Mouse (Mus musculus): ENCODE data around the gene Cfap44. TPM values are rescaled to one million over a fixed set of nuclear protein-coding genes. Genes with fewer than 3 reads are reported as not detected.

The Cfap44 gene
- polyA plus RNA-seq, 2 experiments = 0.47 to 0.66 TPM

DNA sequence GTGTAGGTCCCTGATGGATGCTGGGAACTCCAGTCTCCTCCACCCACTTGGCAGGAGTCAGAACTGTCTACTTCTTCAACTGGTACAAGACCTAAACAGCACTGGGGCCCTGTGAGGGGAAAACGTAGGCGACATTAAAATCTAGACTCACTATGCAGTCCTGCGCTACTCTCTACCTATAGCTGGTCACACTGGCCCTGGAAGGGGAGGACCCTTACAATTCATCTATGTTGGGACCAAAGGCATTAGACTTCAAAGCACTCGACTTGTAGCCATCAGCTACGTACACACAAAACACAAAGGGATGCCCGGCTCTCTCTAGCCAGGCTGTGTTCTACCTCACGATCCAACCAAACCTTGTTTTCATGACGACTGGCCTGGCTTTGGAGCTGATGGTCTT lies 91.1 kb downstream of the Cfap44 start:
- WGBS = 82% methylated on average over 8 of the region's 8 CpGs
- no peak overlapping the region for H3K9ac ChIP-seq (ENCODE audit: low read depth, low read length, severe bottlenecking)

DNA sequence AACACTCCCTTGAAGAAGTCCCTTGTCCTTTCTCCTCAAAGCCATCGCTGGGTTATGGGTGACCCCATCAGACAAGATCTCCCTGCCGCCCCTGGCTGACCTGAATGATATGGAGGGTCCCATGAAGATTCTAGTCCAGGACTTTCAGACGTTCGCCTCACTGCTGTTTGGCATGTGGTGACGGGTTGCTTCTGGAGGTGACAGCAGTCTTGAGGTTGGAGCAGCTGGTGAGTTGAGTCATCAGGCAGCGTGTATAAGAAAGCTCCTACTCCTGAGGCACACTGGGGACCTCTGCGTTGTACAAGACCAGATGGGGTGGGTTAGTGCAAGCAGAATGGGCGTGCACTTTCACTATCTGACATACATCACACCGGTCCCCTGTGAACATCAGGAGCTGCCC lies 92.0 kb downstream of the Cfap44 start:
- peaks cover 89% of the 10 kb centered on the region for H3K36me3 ChIP-seq (ENCODE audit: control insufficient read depth, insufficient read depth, low read length)
- H3K4me3 ChIP-seq (replicated peaks; ENCODE audit: low read length) = no peak overlapping the region
- no peaks in the 10 kb centered on the region for H3K9me3 ChIP-seq (ENCODE audit: control insufficient read depth, low read length)
- H3K4me2 ChIP-seq (replicated peaks; ENCODE audit: low read depth, low read length, severe bottlenecking) = no peak overlapping the region
- no peaks in the 10 kb centered on the region for H3K27me3 ChIP-seq (ENCODE audit: control insufficient read depth, insufficient read depth, low read length)
- H3K27ac ChIP-seq (replicated peaks; ENCODE audit: low read depth, low read length) = no peak overlapping the region
- ATAC-seq (ENCODE audit: low FRiP score, low read depth) = no peak
- no peak for TF ChIP-seq POLR2A (IDR thresholded peaks at IDR 0.05; ENCODE audit: borderline replicate concordance, extremely low read depth, insufficient read depth, insufficient read length)
- DNase-seq (ENCODE audit: low spot score) = no peak
- H3K4me1 ChIP-seq (ENCODE audit: control insufficient read depth, insufficient read depth, low read length) = no peaks in the 10 kb centered on the region; the same call in 1 of the 2 replicates
- 87% methylated on average over 9 of the region's 9 CpGs for WGBS
- H3K9ac ChIP-seq (ENCODE audit: low read depth, low read length, severe bottlenecking) = no peak overlapping the region

More for the DNA sequence above, 91.1 kb downstream of the Cfap44 start:
- peaks cover 6% of the 10 kb centered on the region for H3K4me1 ChIP-seq (ENCODE audit: control insufficient read depth, insufficient read depth, low read length)
- no peak for TF ChIP-seq POLR2A (IDR thresholded peaks at IDR 0.05; ENCODE audit: borderline replicate concordance, extremely low read depth, insufficient read depth, insufficient read length)
- no peak overlapping the region for H3K4me2 ChIP-seq (replicated peaks; ENCODE audit: low read depth, low read length, severe bottlenecking)
- H3K27ac ChIP-seq (replicated peaks; ENCODE audit: low read depth, low read length) = no peak overlapping the region
- no peak overlapping the region for H3K4me3 ChIP-seq (replicated peaks; ENCODE audit: low read length)
- DNase-seq (ENCODE audit: low spot score) (no peak), ATAC-seq (ENCODE audit: low FRiP score, low read depth) (no peak)
- H3K36me3 ChIP-seq (ENCODE audit: control insufficient read depth, insufficient read depth, low read length) = peaks cover 80% of the 10 kb centered on the region
- no peaks in the 10 kb centered on the region for H3K27me3 ChIP-seq (ENCODE audit: control insufficient read depth, insufficient read depth, low read length)
- no peaks in the 10 kb centered on the region for H3K9me3 ChIP-seq (ENCODE audit: control insufficient read depth, low read length)

DNA sequence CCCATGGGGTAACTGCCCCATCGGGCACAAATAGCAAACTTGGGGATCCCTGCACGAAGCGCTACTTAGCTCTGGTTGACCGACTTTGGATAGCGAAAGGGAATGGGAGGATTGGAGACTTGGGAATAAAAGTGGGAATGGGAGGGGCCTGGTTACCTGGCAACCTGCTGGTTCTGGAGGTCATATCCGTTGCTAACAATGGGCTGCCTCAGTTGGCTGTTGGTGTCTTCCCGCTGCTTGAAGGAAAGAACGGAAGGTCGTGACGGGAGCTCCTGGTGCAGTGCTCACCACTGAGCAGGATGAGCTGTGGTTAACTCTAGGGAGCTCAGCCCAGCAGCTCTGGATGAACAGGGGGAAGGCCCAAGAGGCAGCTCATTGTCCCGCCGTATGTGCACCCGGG lies 92.6 kb downstream of the Cfap44 start:
- no peak overlapping the region for H3K27ac ChIP-seq (replicated peaks; ENCODE audit: low read depth, low read length)

DNA sequence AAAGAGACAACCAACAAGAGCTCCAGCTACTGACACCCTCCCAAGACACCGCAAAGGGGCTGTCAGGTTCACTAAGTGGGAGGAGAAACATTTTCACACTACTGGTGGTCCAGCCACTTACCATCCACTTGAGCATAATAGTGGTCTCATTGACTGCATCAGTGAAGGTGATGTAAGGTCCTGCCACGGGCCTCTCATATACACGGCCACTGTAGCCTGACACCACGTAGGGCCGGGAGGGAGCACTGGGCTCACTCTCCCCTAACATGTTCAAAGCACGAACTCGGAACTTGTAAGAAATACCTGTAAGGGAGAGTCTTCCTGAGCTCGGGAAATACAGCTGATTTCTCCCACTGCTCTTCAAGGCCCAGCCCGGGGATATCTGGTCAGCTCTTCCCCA lies 96.5 kb downstream of the Cfap44 start:
- no peak overlapping the region for H3K27ac ChIP-seq (replicated peaks; ENCODE audit: low read depth, low read length)
- peaks cover 99% of the 10 kb centered on the region for H3K36me3 ChIP-seq (ENCODE audit: control insufficient read depth, insufficient read depth, low read length)
- no peak overlapping the region for H3K4me3 ChIP-seq (replicated peaks; ENCODE audit: low read length)
- no peaks in the 10 kb centered on the region for H3K9me3 ChIP-seq (ENCODE audit: control insufficient read depth, low read length)
- no peak overlapping the region for H3K4me2 ChIP-seq (replicated peaks; ENCODE audit: low read depth, low read length, severe bottlenecking)
- ATAC-seq (ENCODE audit: low FRiP score, low read depth) (no peak), DNase-seq (ENCODE audit: low spot score) (no peak)
- peaks cover 21% of the 10 kb centered on the region for H3K4me1 ChIP-seq (ENCODE audit: control insufficient read depth, insufficient read depth, low read length)
- no peak for TF ChIP-seq POLR2A (IDR thresholded peaks at IDR 0.05; ENCODE audit: borderline replicate concordance, extremely low read depth, insufficient read depth, insufficient read length)
- no peaks in the 10 kb centered on the region for H3K27me3 ChIP-seq (ENCODE audit: control insufficient read depth, insufficient read depth, low read length)
- 90% methylated on average over 9 of the region's 9 CpGs for WGBS
- no peak overlapping the region for H3K9ac ChIP-seq (ENCODE audit: low read depth, low read length, severe bottlenecking)

More for the DNA sequence above, 92.6 kb downstream of the Cfap44 start:
- no peaks in the 10 kb centered on the region for H3K4me1 ChIP-seq (ENCODE audit: control insufficient read depth, insufficient read depth, low read length)
- DNase-seq (ENCODE audit: low spot score) (no peak), ATAC-seq (ENCODE audit: low FRiP score, low read depth) (no peak)
- H3K36me3 ChIP-seq (ENCODE audit: control insufficient read depth, insufficient read depth, low read length) = peaks cover 92% of the 10 kb centered on the region
- no peak overlapping the region for H3K4me3 ChIP-seq (replicated peaks; ENCODE audit: low read length)
- 91% methylated on average over 13 of the region's 13 CpGs for WGBS
- H3K27me3 ChIP-seq (ENCODE audit: control insufficient read depth, insufficient read depth, low read length) = no peaks in the 10 kb centered on the region
- H3K9ac ChIP-seq (ENCODE audit: low read depth, low read length, severe bottlenecking) = no peak overlapping the region
- TF ChIP-seq POLR2A (IDR thresholded peaks at IDR 0.05; ENCODE audit: borderline replicate concordance, extremely low read depth, insufficient read depth, insufficient read length) = no peak
- H3K4me2 ChIP-seq (replicated peaks; ENCODE audit: low read depth, low read length, severe bottlenecking) = no peak overlapping the region
- no peaks in the 10 kb centered on the region for H3K9me3 ChIP-seq (ENCODE audit: control insufficient read depth, low read length)

DNA sequence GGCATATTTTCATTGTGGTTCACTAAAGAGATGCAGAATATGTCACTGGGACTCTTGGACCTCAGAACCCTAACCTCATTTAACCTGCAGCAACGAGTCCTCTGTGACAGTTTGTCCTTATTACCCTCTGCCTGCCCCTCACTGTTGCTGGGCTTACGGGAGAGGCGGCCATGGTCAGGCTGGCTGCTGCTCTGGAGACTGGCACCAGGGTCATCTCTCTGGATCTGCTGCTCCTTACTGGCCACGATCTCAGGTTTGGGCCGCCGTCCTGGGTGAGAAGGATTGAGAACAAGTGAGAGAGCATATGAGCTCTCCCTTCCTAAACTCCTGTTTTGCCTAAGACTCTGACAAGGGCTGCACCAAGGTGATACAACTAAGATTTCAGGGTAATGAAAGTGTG lies 97.6 kb downstream of the Cfap44 start:
- H3K4me1 ChIP-seq (ENCODE audit: control insufficient read depth, insufficient read depth, low read length) = peaks cover 21% of the 10 kb centered on the region
- no peaks in the 10 kb centered on the region for H3K27me3 ChIP-seq (ENCODE audit: control insufficient read depth, insufficient read depth, low read length)
- H3K9ac ChIP-seq (ENCODE audit: low read depth, low read length, severe bottlenecking) = no peak overlapping the region
- no peak for TF ChIP-seq POLR2A (IDR thresholded peaks at IDR 0.05; ENCODE audit: borderline replicate concordance, extremely low read depth, insufficient read depth, insufficient read length)
- H3K9me3 ChIP-seq (ENCODE audit: control insufficient read depth, low read length) = no peaks in the 10 kb centered on the region
- H3K4me3 ChIP-seq (replicated peaks; ENCODE audit: low read length) = no peak overlapping the region
- DNase-seq (ENCODE audit: low spot score) = no peak
- no peak overlapping the region for H3K4me2 ChIP-seq (replicated peaks; ENCODE audit: low read depth, low read length, severe bottlenecking)
- H3K27ac ChIP-seq (replicated peaks; ENCODE audit: low read depth, low read length) = no peak overlapping the region
- ATAC-seq (ENCODE audit: low FRiP score, low read depth) = no peak
- 95% methylated on average over 6 of the region's 6 CpGs for WGBS
- peaks cover 99% of the 10 kb centered on the region for H3K36me3 ChIP-seq (ENCODE audit: control insufficient read depth, insufficient read depth, low read length)

DNA sequence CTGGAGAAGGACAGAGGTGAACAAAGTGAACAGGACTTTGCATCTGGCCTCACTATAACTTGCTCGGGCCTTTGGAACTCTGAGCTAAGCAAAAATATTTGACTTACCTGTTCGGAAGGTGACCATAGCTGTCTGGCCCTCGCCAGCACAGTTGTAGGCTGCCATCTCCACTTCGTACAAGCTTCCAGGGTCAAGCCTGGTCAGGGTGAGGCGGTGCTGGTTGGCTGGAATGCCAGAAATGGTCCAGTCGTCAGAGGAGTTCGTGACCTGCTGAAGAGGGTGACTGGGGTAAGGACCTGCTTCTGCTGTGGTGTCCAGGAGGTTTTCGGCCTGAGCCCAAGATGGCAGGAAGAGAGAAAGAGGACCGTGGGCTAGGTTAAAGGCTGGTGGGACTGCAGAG lies 98.1 kb downstream of the Cfap44 start:
- no peak for TF ChIP-seq POLR2A (IDR thresholded peaks at IDR 0.05; ENCODE audit: borderline replicate concordance, extremely low read depth, insufficient read depth, insufficient read length)
- Histone ChIP-seq H3K9ac (ENCODE audit: low read depth, low read length, severe bottlenecking) (no peak overlapping the region), H3K27ac (replicated peaks; ENCODE audit: low read depth, low read length) (no peak overlapping the region), H3K36me3 (ENCODE audit: control insufficient read depth, insufficient read depth, low read length) (peaks cover 99% of the 10 kb centered on the region), H3K9me3 (ENCODE audit: control insufficient read depth, low read length) (no peaks in the 10 kb centered on the region), H3K4me2 (replicated peaks; ENCODE audit: low read depth, low read length, severe bottlenecking) (no peak overlapping the region), H3K4me3 (replicated peaks; ENCODE audit: low read length) (no peak overlapping the region), H3K4me1 (ENCODE audit: control insufficient read depth, insufficient read depth, low read length) (peaks cover 21% of the 10 kb centered on the region), H3K27me3 (ENCODE audit: control insufficient read depth, insufficient read depth, low read length) (no peaks in the 10 kb centered on the region)
- ATAC-seq (ENCODE audit: low FRiP score, low read depth) = no peak
- DNase-seq (ENCODE audit: low spot score) = no peak
- 88% methylated on average over 9 of the region's 9 CpGs for whole genome bisulfite sequencing
